Mouse (Mus musculus): Measurements from ENCODE around the gene Tmem19.

The Tmem19 gene

DNA sequence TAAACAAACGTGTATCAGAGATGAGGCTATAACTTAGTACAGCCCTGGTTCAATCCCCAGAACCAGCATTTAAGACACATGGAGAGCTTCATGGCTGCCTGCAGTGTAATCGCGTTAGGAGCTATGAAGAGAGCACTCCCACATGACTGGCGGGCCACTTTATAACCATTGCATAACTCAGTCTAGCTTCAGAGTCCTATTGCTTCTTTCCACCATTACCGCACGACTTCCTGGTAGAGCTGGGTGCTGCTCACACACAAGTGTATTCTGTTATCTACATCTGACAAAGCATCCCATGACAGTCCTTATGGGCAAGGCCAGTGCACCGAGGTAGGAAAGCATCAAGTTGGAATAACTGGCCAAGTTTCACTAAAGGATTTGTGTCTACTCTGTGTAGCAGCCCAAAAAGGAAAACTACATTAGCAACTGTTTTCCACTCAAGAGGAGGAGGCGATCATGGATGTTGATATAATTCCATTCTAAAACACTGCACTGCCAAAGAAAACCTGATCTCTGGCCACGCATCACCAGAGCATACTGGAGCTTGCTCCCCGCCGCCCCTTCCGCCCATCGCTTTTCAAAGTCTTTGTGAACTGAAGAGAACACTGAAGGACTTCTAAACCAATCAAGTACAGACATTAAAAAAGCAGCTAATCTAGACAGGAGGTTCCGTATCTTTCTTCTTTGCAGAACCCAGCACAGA, 50.9 kb downstream of the Tmem19 start:
- no peak for DNase-seq (ENCODE audit: low spot score in 2 of 2)

DNA sequence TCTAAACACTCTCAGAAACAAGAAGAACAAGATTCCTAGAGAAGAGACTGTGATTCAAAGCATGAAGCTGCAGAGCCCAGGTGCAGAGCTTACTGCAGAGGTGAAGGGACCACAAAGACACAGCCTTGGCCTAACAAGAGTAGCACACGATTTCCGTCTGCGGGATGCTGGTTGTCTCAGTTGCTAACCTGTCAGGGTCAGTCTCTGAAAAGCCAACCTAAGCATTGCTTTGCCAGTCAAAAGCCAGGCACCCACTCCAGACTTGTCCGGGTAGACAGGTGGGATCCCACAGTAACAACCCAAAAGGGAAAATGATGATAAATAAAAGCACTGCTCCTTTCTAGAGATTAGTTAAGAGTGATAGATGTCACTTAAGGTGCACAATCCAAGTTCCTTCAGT, 53.1 kb downstream of the Tmem19 start:
- DNase-seq (ENCODE audit: low spot score in 2 of 2): no peak

DNA sequence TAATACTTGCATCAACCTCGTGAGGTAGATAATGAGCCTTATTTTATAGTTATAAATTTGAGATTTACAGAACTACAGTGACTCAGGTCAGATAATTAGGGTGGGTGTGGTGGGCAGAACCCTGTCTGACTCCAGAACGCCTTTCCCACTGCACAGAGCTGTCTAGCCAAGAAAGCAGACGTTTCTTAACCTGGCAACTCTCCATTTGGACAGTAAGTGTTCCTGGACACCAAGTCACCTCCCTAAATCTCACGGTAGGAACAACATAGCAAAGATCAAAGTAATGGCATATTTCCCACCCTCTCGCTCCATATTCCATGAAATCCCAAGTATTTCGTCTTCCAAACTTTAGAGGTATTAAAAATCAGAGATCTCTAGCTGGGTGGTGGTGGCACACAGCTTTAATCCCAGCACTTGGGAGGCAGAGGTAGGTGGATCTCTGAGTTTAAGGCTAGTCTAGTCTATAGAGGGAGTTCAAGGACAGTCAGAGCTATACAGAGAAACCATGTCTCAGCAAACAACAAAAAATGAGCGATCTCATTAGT, 54.9 kb downstream of the Tmem19 start:
- no peak for DNase-seq (ENCODE audit: low spot score in 2 of 2)

DNA sequence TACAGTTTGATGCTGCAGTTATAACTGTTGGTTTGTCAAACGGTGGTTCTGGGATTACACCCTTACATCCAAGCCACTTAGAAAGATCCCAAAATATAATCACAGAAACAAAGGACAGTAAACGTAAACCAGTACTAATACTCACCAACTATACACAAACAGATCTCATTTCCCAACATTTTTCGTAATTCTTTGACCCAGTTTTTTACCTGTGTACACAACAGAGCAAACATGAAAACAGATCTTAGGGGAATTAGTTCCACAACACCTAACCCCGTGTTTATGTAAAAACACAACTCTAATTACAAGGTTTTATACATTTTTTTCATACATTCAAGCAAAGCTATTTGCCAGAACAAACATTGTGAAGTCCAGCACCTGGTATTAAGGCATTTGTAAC, 63.6 kb downstream of the Tmem19 start:
- no peak for DNase-seq (ENCODE audit: low spot score in 2 of 2)

DNA sequence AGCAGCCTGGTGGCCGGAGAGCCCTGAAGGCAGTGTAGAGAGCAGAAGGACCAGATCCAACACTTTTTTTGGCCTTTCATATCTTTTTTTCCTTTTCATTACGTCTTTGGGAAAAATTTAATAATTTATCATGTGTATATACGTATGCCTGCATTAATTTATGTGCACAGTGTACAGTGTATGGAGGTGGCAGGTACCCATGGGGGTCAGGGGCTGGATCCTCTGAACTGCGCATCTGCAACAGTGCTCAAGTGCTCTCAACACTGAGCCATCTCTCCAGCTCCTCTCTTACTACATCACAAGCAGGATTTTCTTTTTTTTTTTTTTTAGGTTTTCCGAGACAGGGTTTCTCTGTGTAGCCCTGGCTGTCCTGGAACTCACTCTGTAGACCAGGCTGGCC, 64.7 kb downstream of the Tmem19 start:
- no peak for DNase-seq (ENCODE audit: low spot score in 2 of 2)

DNA sequence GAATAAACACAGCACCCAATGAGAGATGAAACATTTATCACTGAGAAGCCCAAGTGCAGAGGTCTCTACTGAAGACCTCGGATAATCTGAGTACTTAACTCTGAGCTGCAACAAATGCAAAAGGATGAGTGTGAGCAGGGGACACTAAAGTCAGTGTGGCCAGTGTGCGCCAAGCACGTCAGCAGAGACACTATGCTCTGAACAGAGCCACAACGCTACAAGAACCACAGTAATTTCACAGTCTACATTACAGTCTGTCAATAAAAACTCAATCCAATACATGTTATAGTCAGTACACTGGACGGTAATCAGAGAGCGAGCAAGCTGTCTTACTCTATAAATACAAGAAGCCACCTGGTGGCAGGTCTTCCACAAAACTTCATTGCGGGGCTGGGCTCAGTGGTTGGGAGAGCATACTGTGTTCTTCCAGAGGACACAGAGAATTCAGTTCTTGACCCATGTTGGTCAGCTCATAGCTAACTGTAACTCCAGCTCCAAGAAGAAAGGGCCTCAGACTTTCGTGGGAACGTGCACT, 65.8 kb downstream of the Tmem19 start:
- DNase-seq (ENCODE audit: low spot score in 2 of 2): no peak

DNA sequence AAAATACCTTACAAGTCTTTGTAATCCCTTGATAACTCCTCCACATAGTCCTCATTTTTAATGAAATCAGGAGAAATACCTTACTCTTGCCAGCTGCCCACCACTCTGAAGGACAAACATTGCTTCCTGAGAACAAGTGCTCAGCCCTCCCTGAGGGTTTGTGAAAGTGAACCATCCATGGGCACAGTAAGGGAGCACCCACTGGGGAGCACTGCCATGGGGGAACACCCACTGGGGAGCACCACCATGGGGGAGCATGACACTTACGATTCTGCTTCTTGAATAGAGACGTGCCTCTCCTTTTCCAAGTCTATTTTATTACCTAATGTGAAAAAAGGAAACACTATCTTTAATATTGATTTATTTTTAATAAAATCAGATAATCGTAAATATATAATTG, 67.1 kb downstream of the Tmem19 start:
- no peak for DNase-seq (ENCODE audit: low spot score in 2 of 2)

DNA sequence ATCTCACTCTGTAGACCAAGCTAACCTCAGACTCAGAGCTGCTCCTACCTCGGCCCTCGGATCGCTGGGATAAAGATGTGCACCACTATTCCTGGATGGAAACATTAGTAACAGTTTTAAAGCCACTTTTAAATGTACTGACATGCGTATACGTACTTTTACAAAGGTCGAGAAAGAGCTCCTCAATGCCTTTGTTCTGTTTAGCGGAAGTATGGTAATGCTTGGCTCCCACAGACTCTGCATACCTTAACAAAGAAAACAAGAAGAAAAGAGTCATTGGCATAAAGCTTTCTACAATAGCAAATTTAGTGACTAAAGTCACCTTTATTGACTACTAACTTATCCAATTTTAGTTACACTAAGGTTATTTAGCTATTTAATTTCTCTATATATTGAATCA, 67.6 kb downstream of the Tmem19 start:
- DNase-seq (ENCODE audit: low spot score in 2 of 2): no peak

DNA sequence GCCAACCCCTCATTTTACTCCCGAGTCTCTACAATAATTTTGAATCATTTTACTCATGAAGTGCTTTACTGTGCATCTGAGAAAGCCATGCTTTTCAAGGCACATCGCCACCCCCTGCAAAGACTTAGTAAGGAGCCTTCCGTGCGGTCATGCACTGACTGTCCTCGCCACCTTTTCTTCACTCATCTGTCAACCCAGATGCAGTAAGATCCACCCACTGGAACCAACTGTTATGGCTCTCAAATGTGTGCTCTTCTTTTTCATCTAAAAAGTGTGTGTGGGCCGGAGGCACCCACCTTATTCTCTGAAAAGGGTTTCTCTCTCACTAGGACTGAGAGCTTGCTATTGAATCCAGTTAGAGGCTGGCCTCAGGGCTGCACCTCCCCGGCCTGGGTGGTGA, 68.4 kb downstream of the Tmem19 start:
- DNase-seq (ENCODE audit: low spot score in 2 of 2): no peak

DNA sequence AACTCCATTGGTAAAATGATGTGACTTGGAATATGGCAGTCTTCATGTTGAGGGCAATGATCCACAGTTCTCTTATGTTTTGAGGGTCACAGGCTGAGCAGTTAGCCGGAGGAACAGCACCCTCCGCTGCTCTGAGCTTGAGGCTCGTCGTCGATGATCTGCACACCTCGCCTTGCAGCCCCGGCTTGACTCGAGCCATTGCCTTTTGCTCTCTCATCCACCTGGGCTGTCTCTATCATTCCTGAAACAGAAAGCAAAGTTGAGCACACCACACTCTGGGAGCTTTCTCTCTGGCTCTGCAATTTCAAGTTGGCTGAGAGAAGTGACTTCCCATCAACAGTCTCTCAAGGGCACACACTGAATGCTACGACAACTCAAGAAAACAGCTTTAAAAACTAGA, 71.6 kb downstream of the Tmem19 start:
- no peak for DNase-seq (ENCODE audit: low spot score in 2 of 2)

Measured in natural killer cell, adult 2 months (primary cell).